Mouse (Mus musculus): ENCODE data around the gene Gadd45gip1.

The Gadd45gip1 gene

GRCm38 (mm10) chr8:84832759-84833742 lies 1.7 kb downstream of the Gadd45gip1 start:
- DNase-seq = no peak

DNA sequence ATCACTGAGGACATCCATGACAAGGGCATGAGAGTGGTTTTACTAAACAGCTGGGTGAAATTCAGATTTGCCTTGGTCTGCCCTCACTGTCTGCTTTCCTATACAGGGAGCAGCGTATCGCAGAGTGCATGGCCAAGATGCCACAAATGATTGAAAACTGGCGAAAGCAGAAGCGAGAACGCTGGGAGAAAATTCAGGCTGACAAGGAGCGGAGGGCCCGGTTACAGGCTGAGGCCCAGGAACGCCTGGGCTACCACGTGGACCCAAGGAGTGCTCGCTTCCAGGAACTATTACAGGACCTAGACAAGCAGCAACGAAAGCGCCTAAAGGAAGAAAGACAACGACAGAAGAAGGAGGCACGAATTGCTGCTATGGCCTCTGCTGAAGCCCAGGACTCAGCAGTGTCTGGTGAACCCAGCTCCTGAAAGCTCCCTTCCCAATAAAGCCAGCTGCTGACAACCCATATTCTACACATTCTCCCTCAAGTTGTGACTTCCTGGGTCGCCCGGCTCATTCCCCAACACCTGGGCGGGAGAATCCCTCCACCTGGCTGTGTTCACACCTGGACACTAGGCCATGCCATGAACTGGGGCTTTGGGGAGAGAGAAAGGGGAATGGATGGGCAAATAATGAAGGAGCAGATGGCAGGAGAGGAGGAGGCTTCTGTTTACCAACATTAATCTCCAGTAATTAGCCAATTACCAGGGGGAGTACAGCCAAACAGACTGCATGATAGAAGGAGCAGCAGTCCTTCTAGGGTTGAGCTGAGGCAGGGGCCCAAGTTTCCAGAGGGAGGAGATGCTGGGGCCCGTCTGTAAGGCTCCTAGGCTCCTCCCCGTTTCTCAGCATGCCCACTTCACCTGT lies 2.9 kb downstream of the Gadd45gip1 start:
- no peak for DNase-seq

DNA sequence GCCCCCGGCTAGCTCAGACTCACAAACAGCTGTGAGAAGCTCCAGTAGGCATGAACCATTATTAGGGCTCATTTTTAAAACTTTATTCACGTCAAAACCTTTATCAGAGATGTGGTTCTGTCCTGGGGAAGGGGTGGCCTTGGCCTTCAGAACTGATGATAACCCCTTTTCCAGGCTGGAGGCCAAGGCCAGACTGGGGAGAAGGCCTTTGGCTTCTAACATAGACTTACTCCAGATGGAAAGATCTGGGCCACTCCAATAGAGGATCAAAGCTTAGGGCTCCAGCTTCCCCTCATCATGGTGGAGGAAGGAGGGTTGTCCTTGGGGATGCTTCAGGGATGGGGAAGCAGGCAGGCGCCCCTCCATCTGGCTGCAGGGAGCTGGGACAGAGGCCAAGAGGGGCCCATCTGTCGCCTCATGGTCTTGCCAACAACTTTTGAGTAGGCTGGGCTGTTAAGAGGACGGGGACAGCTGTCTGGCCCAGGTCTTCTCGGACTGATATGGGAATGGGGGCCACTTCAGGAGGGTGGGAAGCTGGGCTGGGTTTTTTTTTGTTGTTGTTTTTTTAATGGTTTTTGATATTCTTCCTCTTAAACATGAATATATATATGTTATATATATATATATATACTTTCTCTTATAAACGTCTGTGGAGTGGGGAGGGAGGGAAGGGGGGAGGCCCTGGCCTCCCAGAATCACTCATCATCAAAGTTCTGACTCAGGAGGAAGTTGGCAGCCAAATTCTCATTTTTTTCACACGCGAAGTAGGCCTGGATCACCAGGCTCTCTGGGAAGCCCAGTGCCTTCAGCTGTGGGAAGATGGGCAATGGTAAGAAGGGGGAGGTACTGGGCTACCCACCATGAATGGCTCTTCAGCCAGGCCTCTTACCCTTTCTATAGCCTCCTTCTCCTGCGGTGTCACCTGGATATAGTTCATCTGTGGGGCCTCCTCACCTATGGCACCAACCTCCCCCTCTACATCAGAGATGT lies 3.8 kb downstream of the Gadd45gip1 start:
- DNase-seq = no peak

- DNase-seq = no peak
Observed at GRCm38 (mm10) chr8:84837149-84837911, 6.0 kb downstream of the Gadd45gip1 start.

- DNase-seq = no peak
Observed at GRCm38 (mm10) chr8:84837912-84838470, 6.7 kb downstream of the Gadd45gip1 start.

GRCm38 (mm10) chr8:84838513-84838912 lies 7.2 kb downstream of the Gadd45gip1 start:
- no peak for DNase-seq

GRCm38 (mm10) chr8:84839411-84839810 lies 8.1 kb downstream of the Gadd45gip1 start:
- DNase-seq = no peak

DNA sequence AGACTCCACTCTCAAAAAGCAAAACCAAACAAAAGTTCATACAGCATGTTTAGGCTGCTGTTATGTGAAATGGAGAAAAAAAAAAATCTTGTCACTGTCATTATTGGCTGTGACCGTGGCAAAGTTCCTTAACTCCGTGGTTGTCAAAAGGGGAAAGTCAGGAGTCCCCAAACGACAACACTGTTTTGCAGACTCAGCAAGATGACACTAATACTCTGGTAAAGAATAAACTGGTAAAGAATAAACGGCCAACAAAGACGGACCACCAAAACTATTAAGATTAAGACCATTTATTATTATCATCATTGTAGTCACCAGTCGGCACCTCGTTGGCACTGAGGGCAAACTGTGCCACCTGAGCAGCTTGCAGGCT lies 8.5 kb downstream of the Gadd45gip1 start:
- DNase-seq = no peak

GRCm38 (mm10) chr8:84840248-84840999 lies 9.1 kb downstream of the Gadd45gip1 start, which contains the start of gene Rad23a:
Gene Rad23a, minus strand, starts transcription at chr8:84840665.
- DNase-seq = peak; percentile 94

DNA sequence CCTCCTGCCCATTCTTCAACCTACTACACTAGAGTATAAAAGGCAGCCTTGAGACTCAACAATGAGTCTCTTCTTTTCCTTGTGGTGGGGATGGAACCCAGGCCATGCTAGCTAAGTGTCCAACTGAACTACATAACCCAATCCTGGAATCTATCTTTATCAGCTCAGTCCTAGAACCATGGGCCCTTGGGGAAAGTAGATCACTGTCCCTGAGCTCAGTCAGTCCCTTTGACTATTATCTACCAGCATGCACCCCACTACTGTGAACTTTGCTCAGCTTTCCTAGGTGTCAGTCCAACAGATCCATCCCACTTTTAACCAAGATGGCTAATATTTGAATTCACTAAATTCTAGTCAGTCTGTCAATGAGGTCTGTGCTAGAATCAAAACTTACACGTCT lies 10.2 kb downstream of the Gadd45gip1 start:
- DNase-seq = no peak

GRCm38 (mm10) chr8:84844397-84845070 lies 13.2 kb downstream of the Gadd45gip1 start:
- no peak for DNase-seq

DNA sequence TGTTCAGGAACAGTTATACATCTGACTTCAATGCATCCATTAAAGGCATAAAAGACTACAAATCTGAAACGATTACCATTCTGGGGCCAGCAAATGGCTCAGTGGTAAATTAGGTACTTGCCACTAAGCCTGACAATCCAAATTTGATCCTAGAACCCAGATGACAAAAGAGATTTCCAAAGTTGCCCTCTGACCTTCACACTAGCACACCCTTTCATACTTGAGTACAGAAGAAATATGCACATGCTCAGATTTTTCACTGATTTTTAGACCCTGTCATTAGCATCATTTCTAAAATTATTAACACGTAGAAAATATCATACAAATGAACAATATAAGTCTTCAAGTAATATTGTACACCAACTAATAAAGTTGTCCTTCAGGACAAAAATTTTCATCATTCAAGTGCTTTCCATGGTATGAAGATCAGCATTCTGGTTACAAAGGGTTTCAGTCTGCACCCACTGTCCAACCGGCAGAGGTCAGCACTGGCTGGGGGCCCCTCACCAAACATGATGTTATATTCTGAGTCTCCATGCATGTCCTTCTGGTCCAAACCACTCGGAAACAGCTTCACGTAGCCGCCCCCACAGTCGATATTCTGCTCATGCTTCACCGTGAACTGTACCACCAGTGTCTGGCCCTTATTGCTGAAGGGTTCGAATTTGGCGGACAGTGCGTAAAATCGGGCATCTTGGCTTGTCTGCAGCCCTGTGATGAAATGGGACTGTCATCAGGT lies 14.2 kb downstream of the Gadd45gip1 start:
- peak; percentile 52 for DNase-seq

DNA sequence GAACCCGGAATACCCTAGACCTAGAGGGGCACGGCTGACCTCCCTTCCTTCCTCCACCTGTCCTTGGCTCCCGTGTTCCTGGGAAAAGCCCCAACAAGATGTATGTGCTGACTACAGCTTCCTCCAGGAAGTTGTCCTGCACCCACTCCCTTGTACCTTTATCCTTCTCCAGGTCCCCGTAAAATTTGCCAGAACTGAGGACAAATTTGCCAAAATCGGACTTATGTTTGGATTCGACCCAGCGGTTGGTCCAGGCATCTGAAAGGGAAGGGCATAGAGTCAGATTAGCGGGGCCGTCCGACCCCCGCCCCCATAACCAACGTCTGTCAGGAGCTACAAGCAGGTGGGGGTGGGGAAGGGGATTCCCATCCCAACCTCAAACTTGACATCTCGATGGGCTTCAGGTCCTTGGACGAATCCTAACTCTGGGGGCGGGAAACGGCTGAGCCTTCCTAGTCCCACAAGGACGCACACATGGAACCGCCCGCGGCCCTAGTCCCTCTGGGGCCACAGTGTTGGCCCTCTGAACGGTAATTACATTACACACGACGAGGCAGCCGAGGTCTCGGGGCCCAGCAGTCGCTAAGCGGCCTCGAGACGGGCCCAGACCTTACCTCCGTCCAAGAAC lies 14.9 kb downstream of the Gadd45gip1 start:
- DNase-seq = no peak

GRCm38 (mm10) chr8:84846722-84847572 lies 15.6 kb downstream of the Gadd45gip1 start, which contains the start of gene Calr:
Gene Calr, minus strand, starts transcription at chr8:84846934.
- DNase-seq = peak; percentile 100

GRCm38 (mm10) chr8:84847684-84848435 lies 16.5 kb downstream of the Gadd45gip1 start:
- peak; percentile 35 for DNase-seq

DNA sequence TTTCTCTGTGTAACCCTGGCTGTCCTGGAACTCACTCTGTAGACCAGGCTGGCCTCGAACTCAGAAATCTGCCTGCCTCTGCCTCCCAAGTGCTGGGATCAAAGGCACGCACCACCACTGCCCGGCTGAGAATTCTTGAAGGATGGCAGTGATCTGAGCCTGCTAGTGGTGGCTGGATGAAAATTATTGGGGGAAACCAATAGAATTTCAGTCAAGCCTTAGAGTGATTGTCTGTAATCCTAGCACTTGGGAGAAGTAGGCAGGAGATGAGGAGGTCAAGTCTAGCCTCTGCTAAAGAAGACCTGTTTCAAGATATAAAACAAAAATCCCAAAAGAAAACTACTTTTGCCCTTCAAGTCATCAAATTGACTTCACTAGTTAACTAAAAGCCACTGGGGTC lies 25.1 kb downstream of the Gadd45gip1 start:
- no peak for DNase-seq

Measured in lung, postnatal 36 days (tissue).